Mouse (Mus musculus) forebrain, embryonic 13.5 days (tissue): ENCODE measurements around the gene Pgc. TPM values are rescaled to one million over a fixed set of nuclear protein-coding genes. Genes with fewer than 3 reads are reported as not detected.

Source experiments
- ATAC-seq: fragments of 200-750 bp; cut with Nextera tagmentation; 2 replicates; pipeline ENCODE4 v1.8.0; 2017
- H3K27ac ChIP-seq: fragments of 300-500 bp; sonication (generic); 2 replicates; pipeline ENCODE4 v1.5.1; 2015; ENCODE audit warnings: inconsistent platforms, mild to moderate bottlenecking, moderate library complexity
- H3K27me3 ChIP-seq: fragments of 300-500 bp; sonication (generic); 2 replicates; pipeline ENCODE4 v1.6.1; 2015; ENCODE audit warnings: mild to moderate bottlenecking, inconsistent platforms
- H3K36me3 ChIP-seq: fragments of 300-500 bp; sonication (generic); 2 replicates; pipeline ENCODE4 v1.6.1; 2015; ENCODE audit warnings: mild to moderate bottlenecking, inconsistent platforms; ENCODE audit not compliant: poor library complexity, severe bottlenecking
- H3K4me1 ChIP-seq: fragments of 300-500 bp; sonication (generic); 2 replicates; pipeline ENCODE4 v1.6.1; 2015; ENCODE audit warnings: inconsistent platforms
- H3K4me2 ChIP-seq: fragments of 300-500 bp; sonication (generic); 2 replicates; pipeline ENCODE4 v1.6.1; 2015; ENCODE audit warnings: inconsistent platforms, mild to moderate bottlenecking, moderate library complexity
- H3K4me3 ChIP-seq: fragments of 300-500 bp; sonication (generic); 2 replicates; pipeline ENCODE4 v1.5.1; 2015; ENCODE audit warnings: mild to moderate bottlenecking, inconsistent platforms
- H3K9ac ChIP-seq: fragments of 300-500 bp; sonication (generic); 2 replicates; pipeline ENCODE4 v1.6.1; 2015; ENCODE audit warnings: mild to moderate bottlenecking, inconsistent platforms
- H3K9me3 ChIP-seq: fragments of 300-500 bp; sonication (generic); replicated peaks from 2 replicates; pipeline ENCODE4 v1.6.1; 2016; ENCODE audit warnings: inconsistent platforms
- WGBS: fragments of 180-500 bp; shearing (Covaris S2); methylation state at CpG from one replicate; pipeline ENCODE4 v1.1.7; 2015; 5-methylcytosine and 5-hydroxymethylcytosine counted together
- polyA plus RNA-seq: library from polyadenylated mRNA; unstranded; fragments of >200 nt; fragmentation: Nextera tagmentation; extraction: Ambion mirVana; gene quantifications from 2 replicates; pipeline ENCODE4 v1.2.1, GENCODE M21; 2015

The Pgc gene
- polyA plus RNA-seq, 1 experiment from 2014 or later: not detected

DNA sequence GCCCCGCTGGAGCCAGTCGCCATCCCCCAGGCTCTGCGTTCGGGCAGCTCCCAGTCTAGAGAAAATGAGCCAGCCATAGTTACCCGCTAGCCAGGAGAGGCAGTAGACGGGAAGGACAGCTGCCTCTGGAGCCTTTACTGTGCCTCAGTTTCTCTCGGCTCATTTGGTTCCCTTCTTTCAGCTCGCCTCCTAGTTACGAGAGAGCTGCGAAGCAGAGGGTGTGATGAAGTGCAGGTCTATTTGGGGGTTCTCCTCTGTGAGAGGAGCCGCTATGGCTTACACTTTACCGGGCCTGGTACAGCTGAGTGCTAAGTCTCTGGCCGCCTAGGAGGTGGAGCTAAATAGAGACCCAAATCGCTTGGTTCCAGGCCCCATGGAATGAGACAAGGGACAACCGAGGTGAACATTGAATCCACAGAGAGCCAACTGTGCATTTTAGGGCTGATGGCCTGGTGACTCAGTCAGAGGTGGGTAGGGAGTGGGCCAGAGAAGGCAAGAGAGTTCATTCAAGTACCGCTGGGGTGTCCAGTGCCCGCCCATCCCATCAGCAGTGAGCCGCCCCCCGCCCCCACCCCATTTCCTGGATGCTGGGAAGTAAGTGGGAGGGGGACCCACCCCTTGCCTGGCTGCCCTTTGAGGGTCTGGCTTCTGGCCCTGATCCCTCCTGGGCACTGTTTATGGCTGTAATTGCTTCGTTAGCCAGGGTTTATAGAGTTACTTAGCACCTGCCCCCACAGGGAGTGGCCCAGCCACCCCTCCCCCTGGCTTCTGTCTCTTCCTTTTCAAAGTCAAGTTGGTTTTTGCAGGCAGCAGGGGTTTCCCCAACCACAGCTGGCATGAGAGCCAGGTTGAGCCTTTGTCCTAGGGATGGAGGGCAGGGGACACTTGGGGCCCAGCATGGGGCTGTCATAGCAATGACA is 12.5 kb downstream of the Pgc start:
- peak overlapping the region; percentile 56 for H3K4me3 ChIP-seq
- no peaks in the 10 kb centered on the region for H3K9me3 ChIP-seq
- no peak for ATAC-seq
- peaks cover 27% of the 10 kb centered on the region for H3K4me1 ChIP-seq
- H3K27ac ChIP-seq: no peak overlapping the region
- peaks cover 34% of the 10 kb centered on the region for H3K27me3 ChIP-seq
- 6% methylated on average over 20 of the region's 20 CpGs for WGBS
- H3K36me3 ChIP-seq: no peaks in the 10 kb centered on the region
- H3K9ac ChIP-seq: peak overlapping the region; percentile 12
- H3K4me2 ChIP-seq: peak overlapping the region; percentile 91

GRCm38 (mm10) chr17:47740186-47740585 is 13.5 kb downstream of the Pgc start:
- no peak overlapping the region for H3K27ac ChIP-seq

DNA sequence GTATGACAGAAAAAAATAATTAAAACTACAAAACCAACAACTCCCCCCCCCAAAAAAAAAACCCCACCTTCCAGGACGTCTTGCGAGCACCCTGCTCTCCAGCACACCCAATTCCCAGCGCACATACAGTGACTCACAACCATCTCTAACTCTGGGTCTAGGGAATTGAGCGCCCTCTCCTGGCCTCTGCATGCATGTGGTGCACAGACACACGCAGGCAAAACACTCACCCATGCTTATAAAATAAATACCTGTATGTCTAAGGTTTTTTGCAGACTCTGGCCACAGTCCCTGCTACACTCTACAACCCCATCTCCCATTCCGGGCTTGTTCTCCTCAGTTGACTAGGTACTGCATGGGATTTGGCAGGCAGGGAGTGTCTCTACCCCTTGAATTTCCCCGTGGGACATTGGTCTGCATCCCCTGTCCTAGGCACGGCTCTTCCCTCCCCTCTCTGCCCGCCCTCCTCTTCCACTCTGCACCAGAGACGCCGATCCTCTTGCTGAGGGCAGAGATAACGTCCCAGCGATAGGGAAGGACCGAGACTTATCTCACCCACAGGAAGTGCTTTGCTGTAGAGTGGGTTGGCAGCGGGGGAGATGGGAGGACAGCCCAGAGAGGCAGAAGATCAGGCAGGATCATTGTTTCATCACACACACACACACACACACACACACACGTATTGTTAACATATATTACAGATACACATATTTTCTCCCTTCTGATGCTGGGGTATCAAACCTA is 16.5 kb downstream of the Pgc start:
- Histone ChIP-seq H3K27me3 (peaks cover 22% of the 10 kb centered on the region), H3K9me3 (peaks cover 5% of the 10 kb centered on the region), H3K36me3 (no peaks in the 10 kb centered on the region), H3K27ac (no peak overlapping the region), H3K4me2 (no peak overlapping the region), H3K4me1 (peaks cover 17% of the 10 kb centered on the region), H3K4me3 (no peak overlapping the region), H3K9ac (no peak overlapping the region)
- ATAC-seq: no peak
- 57% methylated on average over 16 of the region's 16 CpGs for WGBS

More at GRCm38 (mm10) chr17:47740186-47740585, 13.5 kb downstream of the Pgc start:
- ATAC-seq: no peak
- H3K9me3 ChIP-seq: peaks cover 5% of the 10 kb centered on the region; the same call in 1 of the 2 replicates
- 60% methylated on average over 2 of the region's 2 CpGs for WGBS
- H3K27me3 ChIP-seq: peaks cover 34% of the 10 kb centered on the region
- no peaks in the 10 kb centered on the region for H3K36me3 ChIP-seq
- H3K4me1 ChIP-seq: peaks cover 27% of the 10 kb centered on the region
- no peak overlapping the region for H3K4me3 ChIP-seq
- no peak overlapping the region for H3K9ac ChIP-seq
- H3K4me2 ChIP-seq: no peak overlapping the region

DNA sequence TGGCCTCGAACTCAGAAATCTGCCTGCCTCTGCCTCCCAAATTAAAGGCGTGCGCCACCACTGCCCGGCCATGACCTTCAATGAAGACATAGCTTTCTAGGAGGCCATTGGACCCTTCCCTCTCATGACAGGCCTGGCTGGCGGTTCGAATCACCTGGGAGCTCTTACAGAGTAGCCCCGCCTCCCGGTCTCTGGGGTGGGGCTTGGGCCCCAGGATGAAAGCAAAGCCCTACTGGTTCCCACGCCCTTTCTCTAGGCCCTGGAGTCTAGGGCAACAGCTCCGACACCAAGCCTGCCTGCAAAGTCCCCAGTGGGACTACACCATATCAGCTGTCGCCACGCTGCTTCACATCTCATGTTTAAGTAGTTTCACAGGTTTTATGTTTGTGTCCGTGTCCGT is 17.4 kb downstream of the Pgc start:
- WGBS: 92% methylated on average over 14 of the region's 14 CpGs
- no peak for ATAC-seq
- H3K36me3 ChIP-seq: no peaks in the 10 kb centered on the region
- peaks cover 7% of the 10 kb centered on the region for H3K4me1 ChIP-seq
- H3K9me3 ChIP-seq: peaks cover 5% of the 10 kb centered on the region
- H3K4me2 ChIP-seq: no peak overlapping the region
- H3K27ac ChIP-seq: no peak overlapping the region
- peaks cover 12% of the 10 kb centered on the region for H3K27me3 ChIP-seq
- H3K9ac ChIP-seq: no peak overlapping the region
- no peak overlapping the region for H3K4me3 ChIP-seq

DNA sequence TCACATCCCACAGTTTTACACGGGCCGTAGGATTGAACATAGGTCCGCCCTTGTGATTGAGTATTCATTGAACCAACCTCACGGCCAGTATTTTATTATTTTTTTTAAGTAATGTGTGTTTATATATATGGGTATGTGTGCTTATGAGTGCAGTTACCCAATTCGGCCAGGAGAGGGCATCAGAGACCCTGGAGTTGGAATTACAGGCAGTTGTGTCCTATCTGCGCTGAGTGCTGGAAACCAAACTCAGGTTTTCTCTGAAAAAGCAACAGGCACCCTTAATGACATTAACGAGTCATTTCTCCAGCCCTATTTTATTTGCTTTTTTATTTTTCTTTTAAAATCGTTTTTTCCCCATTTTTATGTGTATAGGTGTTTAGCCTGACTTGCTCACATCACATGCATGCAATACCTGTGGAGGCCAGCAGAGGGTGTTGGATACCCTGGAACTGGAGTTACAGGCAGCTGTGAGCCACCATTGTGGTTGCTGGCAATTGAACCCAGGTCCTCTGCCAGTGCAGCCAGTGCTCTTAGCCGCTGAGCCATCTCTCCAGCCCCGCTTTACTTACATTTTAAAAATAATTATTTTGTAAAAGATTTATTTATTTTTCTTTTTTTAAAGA is 18.2 kb downstream of the Pgc start:
- H3K27ac ChIP-seq: no peak overlapping the region
- no peak for ATAC-seq
- no peak overlapping the region for H3K4me3 ChIP-seq
- H3K4me1 ChIP-seq: no peaks in the 10 kb centered on the region
- no peak overlapping the region for H3K9ac ChIP-seq
- no peaks in the 10 kb centered on the region for H3K36me3 ChIP-seq
- no peak overlapping the region for H3K4me2 ChIP-seq
- H3K27me3 ChIP-seq: peaks cover 5% of the 10 kb centered on the region; the same call in 1 of the 2 replicates
- 89% methylated on average over 10 of the region's 10 CpGs for WGBS
- H3K9me3 ChIP-seq: peaks cover 5% of the 10 kb centered on the region

GRCm38 (mm10) chr17:47748791-47749553 is 22.3 kb downstream of the Pgc start:
- ATAC-seq: no peak
- Histone ChIP-seq H3K4me1 (no peaks in the 10 kb centered on the region), H3K4me3 (no peak overlapping the region), H3K9me3 (peaks cover 5% of the 10 kb centered on the region), H3K9ac (no peak overlapping the region), H3K36me3 (no peaks in the 10 kb centered on the region), H3K4me2 (no peak overlapping the region), H3K27me3 (no peaks in the 10 kb centered on the region), H3K27ac (no peak overlapping the region)
- 76% methylated on average over 14 of the region's 14 CpGs for WGBS

GRCm38 (mm10) chr17:47749626-47750025 is 23.0 kb downstream of the Pgc start:
- WGBS: 85% methylated on average over 3 of the region's 3 CpGs

GRCm38 (mm10) chr17:47750101-47750500 is 23.5 kb downstream of the Pgc start:
- Histone ChIP-seq H3K27me3 (no peaks in the 10 kb centered on the region), H3K36me3 (no peaks in the 10 kb centered on the region)

More at GRCm38 (mm10) chr17:47749626-47750025, 23.0 kb downstream of the Pgc start:
- Histone ChIP-seq H3K4me3 (no peak overlapping the region), H3K9me3 (peaks cover 5% of the 10 kb centered on the region), H3K9ac (no peak overlapping the region), H3K4me2 (no peak overlapping the region), H3K36me3 (no peaks in the 10 kb centered on the region), H3K27ac (no peak overlapping the region), H3K4me1 (no peaks in the 10 kb centered on the region), H3K27me3 (no peaks in the 10 kb centered on the region)
- ATAC-seq: no peak

DNA sequence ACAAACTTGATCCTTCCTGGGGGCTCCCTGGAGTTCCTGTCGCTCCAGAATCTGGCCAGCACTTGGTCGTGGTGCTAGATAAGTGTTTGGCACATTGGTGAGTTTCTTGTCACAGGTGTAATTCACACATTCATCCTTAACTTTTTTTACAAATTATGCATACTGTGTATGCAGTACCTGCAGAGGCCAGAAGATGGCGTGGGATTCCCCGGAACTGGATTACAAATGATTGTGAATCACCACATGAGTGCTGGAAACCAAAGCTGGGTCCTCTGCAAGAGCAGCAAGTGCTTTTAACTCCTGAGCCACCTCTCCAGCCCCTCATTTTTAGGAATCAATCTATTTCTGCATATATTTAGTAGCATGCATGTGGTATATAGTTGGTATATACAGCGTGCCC is 25.2 kb downstream of the Pgc start:
- no peak overlapping the region for H3K27ac ChIP-seq
- 76% methylated on average over 5 of the region's 5 CpGs for WGBS
- no peaks in the 10 kb centered on the region for H3K4me1 ChIP-seq
- no peak overlapping the region for H3K4me2 ChIP-seq
- no peaks in the 10 kb centered on the region for H3K27me3 ChIP-seq
- no peak overlapping the region for H3K4me3 ChIP-seq
- H3K36me3 ChIP-seq: no peaks in the 10 kb centered on the region
- no peaks in the 10 kb centered on the region; the same call in 1 of the 2 replicates for H3K9me3 ChIP-seq
- H3K9ac ChIP-seq: no peak overlapping the region
- no peak for ATAC-seq

More at GRCm38 (mm10) chr17:47750101-47750500, 23.5 kb downstream of the Pgc start:
- H3K9ac ChIP-seq: no peak overlapping the region
- no peak overlapping the region for H3K4me3 ChIP-seq
- 60% methylated on average over 6 of the region's 6 CpGs for WGBS
- H3K4me1 ChIP-seq: no peaks in the 10 kb centered on the region
- H3K27ac ChIP-seq: no peak overlapping the region
- no peak for ATAC-seq
- H3K9me3 ChIP-seq: peaks cover under 1% of the 10 kb centered on the region; the same call in 1 of the 2 replicates
- H3K4me2 ChIP-seq: no peak overlapping the region

GRCm38 (mm10) chr17:47753130-47753775 is 26.6 kb downstream of the Pgc start:
- Histone ChIP-seq H3K4me1 (no peaks in the 10 kb centered on the region), H3K4me2 (no peak overlapping the region), H3K9ac (no peak overlapping the region), H3K27ac (no peak overlapping the region), H3K36me3 (no peaks in the 10 kb centered on the region), H3K27me3 (no peaks in the 10 kb centered on the region), H3K9me3 (no peaks in the 10 kb centered on the region; the same call in 1 of the 2 replicates), H3K4me3 (no peak overlapping the region)
- WGBS: 87% methylated on average over 8 of the region's 8 CpGs
- no peak for ATAC-seq

DNA sequence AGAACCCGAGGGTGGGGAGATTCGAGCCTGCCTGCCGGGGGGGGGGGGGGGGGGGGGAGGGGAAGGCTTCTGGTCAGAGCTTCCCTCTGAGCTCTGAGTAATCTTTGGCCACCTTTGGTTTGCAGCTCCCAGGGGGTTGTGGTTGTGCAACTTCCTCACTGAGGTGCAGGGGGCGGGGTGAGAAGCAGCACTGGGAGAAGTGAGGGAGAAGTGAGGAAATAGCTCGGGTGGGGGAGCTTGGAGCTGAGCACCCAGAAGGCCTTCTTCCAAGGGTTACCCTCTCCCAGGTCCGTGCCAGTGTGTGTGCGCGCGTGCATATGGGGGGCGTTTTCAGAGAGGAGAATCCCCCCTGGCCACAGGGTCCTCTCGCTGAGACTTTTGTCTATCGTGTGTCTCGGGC is 27.6 kb downstream of the Pgc start:
- no peak overlapping the region for H3K27ac ChIP-seq
- WGBS: 80% methylated on average over 12 of the region's 13 CpGs
- no peaks in the 10 kb centered on the region; the same call in 1 of the 2 replicates for H3K9me3 ChIP-seq
- no peak overlapping the region for H3K4me2 ChIP-seq
- no peaks in the 10 kb centered on the region; the same call in 1 of the 2 replicates for H3K4me1 ChIP-seq
- H3K27me3 ChIP-seq: no peaks in the 10 kb centered on the region
- ATAC-seq: no peak
- no peak overlapping the region for H3K9ac ChIP-seq
- H3K4me3 ChIP-seq: no peak overlapping the region
- no peaks in the 10 kb centered on the region for H3K36me3 ChIP-seq
